Mouse (Mus musculus): ENCODE measurements at regions not wholly inside any gene's neighbourhood (a gene's known extent, or its start where the extent isn't known, plus 50 kb on each side); places are given as distances from the start of the nearest gene placed in this dataset.
A peak's percentile ranks its signal among the peaks of the same experiment; 100 is the strongest.

- no peak for DNase-seq
Observed at GRCm38 (mm10) chrX:12373670-12374069, 213.5 kb upstream of the Bcor start.

- DNase-seq = no peak
Observed at GRCm38 (mm10) chrX:12375796-12376195, 211.8 kb upstream of the Atp6ap2 start.

- no peak for DNase-seq
Observed at GRCm38 (mm10) chrX:12376238-12376980, 211.2 kb upstream of the Atp6ap2 start.

GRCm38 (mm10) chrX:12377441-12377840 lies 210.2 kb upstream of the Atp6ap2 start:
- DNase-seq = no peak

- DNase-seq = no peak
Observed at GRCm38 (mm10) chrX:12392145-12392825, 195.3 kb upstream of the Atp6ap2 start.

- DNase-seq = no peak
Observed at GRCm38 (mm10) chrX:12409319-12409718, 178.3 kb upstream of the Atp6ap2 start.

- no peak for DNase-seq
Observed at GRCm38 (mm10) chrX:12425566-12425965, 162.0 kb upstream of the Atp6ap2 start.

- DNase-seq = no peak
Observed at GRCm38 (mm10) chrX:12426664-12427063, 160.9 kb upstream of the Atp6ap2 start.

- peak in 1 of 2 experiments; percentile 1 for DNase-seq
Observed at GRCm38 (mm10) chrX:12432289-12432688, 155.3 kb upstream of the Atp6ap2 start.

GRCm38 (mm10) chrX:12435656-12436055 lies 151.9 kb upstream of the Atp6ap2 start:
- DNase-seq = no peak

- no peak for DNase-seq
Observed at GRCm38 (mm10) chrX:12436106-12436505, 151.5 kb upstream of the Atp6ap2 start.

GRCm38 (mm10) chrX:12439447-12439846 lies 148.2 kb upstream of the Atp6ap2 start:
- DNase-seq = no peak

GRCm38 (mm10) chrX:12443794-12444193 lies 143.8 kb upstream of the Atp6ap2 start:
- DNase-seq = no peak

GRCm38 (mm10) chrX:12445093-12445492 lies 142.5 kb upstream of the Atp6ap2 start:
- DNase-seq = no peak

GRCm38 (mm10) chrX:12447962-12448361 lies 139.6 kb upstream of the Atp6ap2 start:
- no peak for DNase-seq

- no peak for DNase-seq
Observed at GRCm38 (mm10) chrX:12449688-12450087, 137.9 kb upstream of the Atp6ap2 start.

GRCm38 (mm10) chrX:12452979-12453769 lies 134.4 kb upstream of the Atp6ap2 start:
- DNase-seq = no peak

GRCm38 (mm10) chrX:12461657-12462056 lies 125.9 kb upstream of the Atp6ap2 start:
- DNase-seq = no peak

- DNase-seq = no peak
Observed at GRCm38 (mm10) chrX:12462936-12463647, 124.5 kb upstream of the Atp6ap2 start.

- peak in 1 of 2 experiments; percentile 21 for DNase-seq
Observed at GRCm38 (mm10) chrX:12466312-12466711, 121.3 kb upstream of the Atp6ap2 start.

- no peak for DNase-seq
Observed at GRCm38 (mm10) chrX:12466897-12467296, 120.7 kb upstream of the Atp6ap2 start.

- no peak for DNase-seq
Observed at GRCm38 (mm10) chrX:12467528-12468179, 119.9 kb upstream of the Atp6ap2 start.

Measured in B cell, adult 2 months (primary cell).